Mouse (Mus musculus) spleen, adult 12 weeks (tissue): ENCODE measurements around the gene Six2.
"Not testable (repeated sequence)": the region's sequence is repeated elsewhere in the genome, so short reads cannot be mapped to it uniquely, and the experiment has no call there.

Source experiments
- DNase-seq: peaks from one replicate; pipeline ENCODE4 v3.0.0; 2022; ENCODE audit warnings: low spot score

The Six2 gene

GRCm38 (mm10) chr17:85690323-85690968, 2.4 kb upstream of the Six2 start:
- no peak for DNase-seq

GRCm38 (mm10) chr17:85689807-85690319, 1.8 kb upstream of the Six2 start:
- no peak for DNase-seq

GRCm38 (mm10) chr17:85688911-85689806, 1.1 kb upstream of the Six2 start:
- no peak for DNase-seq

GRCm38 (mm10) chr17:85687421-85688235, 446 bp downstream of the Six2 start:
- no peak for DNase-seq

GRCm38 (mm10) chr17:85686476-85687420, 1.3 kb downstream of the Six2 start:
- no peak for DNase-seq

- no peak for DNase-seq
These were observed 2.3 kb downstream of the Six2 start for GRCm38 (mm10) chr17:85685689-85686281.

GRCm38 (mm10) chr17:85684841-85685688, 3.0 kb downstream of the Six2 start:
- DNase-seq = no peak

GRCm38 (mm10) chr17:85684436-85684835, 3.6 kb downstream of the Six2 start:
- DNase-seq = not testable (repeated sequence)

- DNase-seq = no peak
These were observed 4.1 kb downstream of the Six2 start for GRCm38 (mm10) chr17:85683984-85684307.

GRCm38 (mm10) chr17:85683111-85683983, 4.7 kb downstream of the Six2 start:
- DNase-seq = no peak

- DNase-seq = no peak
These were observed 5.8 kb downstream of the Six2 start for GRCm38 (mm10) chr17:85682181-85682710.

- no peak for DNase-seq
These were observed 6.3 kb downstream of the Six2 start for GRCm38 (mm10) chr17:85681741-85682140.

- DNase-seq = no peak
These were observed 7.1 kb downstream of the Six2 start for GRCm38 (mm10) chr17:85680851-85681550.

GRCm38 (mm10) chr17:85680116-85680850, 7.8 kb downstream of the Six2 start:
- DNase-seq = no peak

GRCm38 (mm10) chr17:85679651-85680050, 8.4 kb downstream of the Six2 start:
- no peak for DNase-seq

GRCm38 (mm10) chr17:85664618-85665320, 23.3 kb downstream of the Six2 start:
- DNase-seq = no peak

GRCm38 (mm10) chr17:85664202-85664601, 23.9 kb downstream of the Six2 start:
- DNase-seq = no peak
